Mouse (Mus musculus) myocyte (in vitro differentiated cells): ENCODE results near the gene Rnf186.

Experiments
- MAX ChIP-seq: IDR thresholded peaks from one replicate; pipeline ENCODE4 v1.6.1; 2011; ENCODE audit warnings: low read depth, mild to moderate bottlenecking, control low read depth
- MYOG ChIP-seq, 3 experiments: IDR thresholded peaks; one replicate each; pipeline ENCODE4 v1.6.1; 2011; ENCODE audit warnings: control low read depth in 2 of 3, low read depth in 2 of 3, mild to moderate bottlenecking in 2 of 3; ENCODE audit not compliant: insufficient read length in 2 of 3, control insufficient read depth in 1 of 3, insufficient read depth in 1 of 3
- POLR2A ChIP-seq: IDR thresholded peaks from one replicate; pipeline ENCODE4 v1.6.1; 2011; ENCODE audit warnings: low read depth, mild to moderate bottlenecking, control low read depth, moderate library complexity; ENCODE audit not compliant: insufficient read length
- USF1 ChIP-seq: IDR thresholded peaks from one replicate; pipeline ENCODE4 v1.6.1; 2011; ENCODE audit warnings: low read depth, mild to moderate bottlenecking, control low read depth, moderate library complexity

GRCm38 (mm10) chr4:138973719-138974115, 6.8 kb downstream of the Rnf186 start:
- TF ChIP-seq MAX (no peak), USF1 (no peak), POLR2A (no peak), MYOG (IDR thresholded peaks at IDR 0.05; ENCODE audit: control insufficient read depth in 1 of 3, insufficient read depth in 1 of 3, insufficient read length in 2 of 3, low read depth in 2 of 3) (no peak)
